Mouse (Mus musculus) heart, adult 18-20 months (tissue): ENCODE data around the gene Lyzl6. TPM values are rescaled to one million over a fixed set of nuclear protein-coding genes. Genes with fewer than 3 reads are reported as not detected.

ENCODE experiments used
- DNase-seq, 2 experiments: peaks; one replicate each; pipeline ENCODE4 v3.0.0; 2021 to 2022; ENCODE audit warnings: mixed read lengths in 1 of 2
- total RNA-seq, 2 experiments: library from RNA; stranded (reverse); gene quantifications; 2 replicates each; pipeline ENCODE4 v1.2.3; 2021

The Lyzl6 gene
- total RNA-seq, 2 experiments from 2014 or later: not detected

- DNase-seq: peak; percentile 18 to 27
Measured at GRCm38 (mm10) chr11:103645731-103646130, 7.0 kb upstream of the Lyzl6 start.

GRCm38 (mm10) chr11:103643211-103643610, 4.5 kb upstream of the Lyzl6 start:
- DNase-seq: no peak

GRCm38 (mm10) chr11:103639407-103639946, 787 bp upstream of the Lyzl6 start:
- peak; percentile 26 to 69 for DNase-seq

- DNase-seq: no peak
Measured at GRCm38 (mm10) chr11:103636261-103636660, 2.4 kb downstream of the Lyzl6 start.

- no peak for DNase-seq
Measured at GRCm38 (mm10) chr11:103635481-103635880, 3.2 kb downstream of the Lyzl6 start.

GRCm38 (mm10) chr11:103634806-103635205, 3.9 kb downstream of the Lyzl6 start:
- DNase-seq: no peak

- no peak for DNase-seq
Measured at GRCm38 (mm10) chr11:103627453-103627852, 11.2 kb downstream of the Lyzl6 start.

- DNase-seq: no peak
Measured at GRCm38 (mm10) chr11:103621040-103621439, 17.6 kb downstream of the Lyzl6 start, which contains the start of gene Gm884. Gene Gm884, minus strand, starts transcription at chr11:103621140.

- DNase-seq: no peak
Measured at GRCm38 (mm10) chr11:103610772-103611171, 27.9 kb downstream of the Lyzl6 start.

GRCm38 (mm10) chr11:103606611-103607010, 32.1 kb downstream of the Lyzl6 start:
- DNase-seq: no peak

Other genes starting within 250 kb of the Lyzl6 start
- gene Plekhm1, start 226.2 kb downstream of the Lyzl6 start, total RNA-seq: 10 to 100 TPM; 10.8 to 12.8 TPM
- gene Lrrc37a, start 134.3 kb downstream of the Lyzl6 start, total RNA-seq: not detected
- not detected for gene Gm884, start 17.8 kb downstream of the Lyzl6 start, total RNA-seq
- not detected for gene Rprml, start 10.7 kb upstream of the Lyzl6 start, total RNA-seq
- 10 to 100 TPM; 31.1 to 32.8 TPM for gene Gosr2, start 59.0 kb upstream of the Lyzl6 start, total RNA-seq
- gene Wnt9b, start 110.9 kb upstream of the Lyzl6 start, total RNA-seq: under 1 TPM; 0.77 to 0.79 TPM
- gene Wnt3, start 135.3 kb upstream of the Lyzl6 start, total RNA-seq: not detected